Mouse (Mus musculus) CD4-positive helper T cell, adult 2 months (primary cell): ENCODE data around the gene Bco2.

Source experiments
- DNase-seq: peaks from one replicate; pipeline ENCODE4 v3.0.0-alpha.2; 2012; ENCODE audit warnings: low read depth, missing footprints, low spot score

The Bco2 gene

GRCm38 (mm10) chr9:50555094-50555446 lies at the start of gene Bco2:
Bco2 (minus strand) TSS chr9:50555181.
- DNase-seq, result no peak

- no peak for DNase-seq
These were observed 49.4 kb upstream of the Bco2 start for GRCm38 (mm10) chr9:50604338-50604737.

- no peak for DNase-seq
These were observed 49.0 kb upstream of the Bco2 start for GRCm38 (mm10) chr9:50603998-50604324.

GRCm38 (mm10) chr9:50603189-50603997 lies 48.4 kb upstream of the Bco2 start, which contains the start of the genes Sdhd and Timm8b:
Sdhd (minus strand) TSS chr9:50603812.
Timm8b (plus strand) TSS chr9:50603910.
- peak; percentile 97 for DNase-seq

GRCm38 (mm10) chr9:50602055-50602845 lies 47.3 kb upstream of the Bco2 start:
- no peak for DNase-seq

- DNase-seq, result no peak
These were observed 46.6 kb upstream of the Bco2 start for GRCm38 (mm10) chr9:50601536-50601935.

- no peak for DNase-seq
These were observed 42.0 kb upstream of the Bco2 start for GRCm38 (mm10) chr9:50596973-50597372.

GRCm38 (mm10) chr9:50594794-50595417 lies 39.9 kb upstream of the Bco2 start:
- DNase-seq, result no peak

GRCm38 (mm10) chr9:50593544-50593943 lies 38.6 kb upstream of the Bco2 start:
- peak; percentile 58 for DNase-seq

- DNase-seq, result no peak
These were observed 38.0 kb upstream of the Bco2 start for GRCm38 (mm10) chr9:50592955-50593354.

- DNase-seq, result peak; percentile 14
These were observed 36.0 kb upstream of the Bco2 start for GRCm38 (mm10) chr9:50590856-50591518.

GRCm38 (mm10) chr9:50586955-50587354 lies 32.0 kb upstream of the Bco2 start:
- DNase-seq, result no peak

- DNase-seq, result no peak
These were observed 30.3 kb upstream of the Bco2 start for GRCm38 (mm10) chr9:50585145-50585818.

GRCm38 (mm10) chr9:50580370-50580769 lies 25.4 kb upstream of the Bco2 start:
- no peak for DNase-seq

- DNase-seq, result no peak
These were observed 14.9 kb upstream of the Bco2 start for GRCm38 (mm10) chr9:50569599-50570525.

- no peak for DNase-seq
These were observed 12.9 kb upstream of the Bco2 start for GRCm38 (mm10) chr9:50567881-50568280.

GRCm38 (mm10) chr9:50567372-50567771 lies 12.4 kb upstream of the Bco2 start:
- DNase-seq, result no peak

- DNase-seq, result no peak
These were observed 11.0 kb upstream of the Bco2 start for GRCm38 (mm10) chr9:50565940-50566339.

GRCm38 (mm10) chr9:50565173-50565572 lies 10.2 kb upstream of the Bco2 start:
- DNase-seq, result no peak

GRCm38 (mm10) chr9:50561918-50562360 lies 7.0 kb upstream of the Bco2 start:
- DNase-seq, result no peak
